Mouse (Mus musculus) intestine, postnatal 0 days (tissue): Measurements from ENCODE around the gene Tmx1. TPM values are rescaled to one million over a fixed set of nuclear protein-coding genes. Genes with fewer than 3 reads are reported as not detected.
A peak's percentile ranks its signal among the peaks of the same experiment; 100 is the strongest.

Experiments
- ATAC-seq: fragments of 200-750 bp; cut with Nextera tagmentation; 2 replicates; pipeline ENCODE4 v1.8.0; 2017; ENCODE audit warnings: mild to moderate bottlenecking, moderate TSS enrichment, moderate library complexity
- H3K27ac ChIP-seq: fragments of 300-500 bp; sonication (generic); 2 replicates; pipeline ENCODE4 v1.5.1; 2014; ENCODE audit warnings: mild to moderate bottlenecking, low read depth, low read length, moderate library complexity
- H3K27me3 ChIP-seq: fragments of 300-500 bp; sonication (generic); replicated peaks from 2 replicates; pipeline ENCODE4 v1.6.1; 2014; ENCODE audit warnings: low read length, mixed read lengths; ENCODE audit not compliant: control insufficient read depth, insufficient read depth
- H3K36me3 ChIP-seq: fragments of 300-500 bp; sonication (generic); 2 replicates; pipeline ENCODE4 v1.6.1; 2014; ENCODE audit warnings: mild to moderate bottlenecking, moderate library complexity; ENCODE audit not compliant: control insufficient read depth, insufficient read depth
- H3K4me1 ChIP-seq: fragments of 300-500 bp; sonication (generic); replicated peaks from 2 replicates; pipeline ENCODE4 v1.6.1; 2014; ENCODE audit warnings: antibody characterized with exemption, low read length, mixed read lengths; ENCODE audit not compliant: control insufficient read depth, insufficient read depth
- H3K4me2 ChIP-seq: fragments of 300-500 bp; sonication (generic); replicated peaks from 2 replicates; pipeline ENCODE4 v1.6.1; 2014; ENCODE audit warnings: low read depth, mild to moderate bottlenecking, moderate library complexity
- H3K4me3 ChIP-seq: fragments of 300-500 bp; sonication (generic); 2 replicates; pipeline ENCODE4 v1.5.1; 2014; ENCODE audit warnings: low read depth, low read length
- H3K9ac ChIP-seq: fragments of 300-500 bp; sonication (generic); 2 replicates; pipeline ENCODE4 v1.6.1; 2014; ENCODE audit warnings: mild to moderate bottlenecking, low read depth, low read length
- H3K9me3 ChIP-seq: fragments of 300-500 bp; sonication (generic); 2 replicates; pipeline ENCODE4 v1.6.1; 2016; ENCODE audit warnings: mixed run types; ENCODE audit not compliant: control insufficient read depth
- CTCF ChIP-seq: sonication (generic); IDR thresholded peaks from 2 replicates; pipeline ENCODE4 v1.5.1; 2016; ENCODE audit warnings: low read depth, mild to moderate bottlenecking, control low read depth, antibody characterized with exemption, moderate library complexity
- WGBS: fragments of 180-500 bp; shearing (Covaris S2); extraction: QIAGEN DNeasy Blood & Tissue Kit; methylation state at CpG from one replicate; pipeline ENCODE4 v1.1.7; 2014; 5-methylcytosine and 5-hydroxymethylcytosine counted together
- polyA plus RNA-seq: library from polyadenylated mRNA; unstranded; fragments of >200 nt; fragmentation: Nextera tagmentation; extraction: Ambion mirVana; gene quantifications from 2 replicates; pipeline ENCODE4 v1.2.1, GENCODE M21; 2015

Gene Tmx1
- polyA plus RNA-seq, 1 experiment from 2014 or later = 64.4 TPM

DNA sequence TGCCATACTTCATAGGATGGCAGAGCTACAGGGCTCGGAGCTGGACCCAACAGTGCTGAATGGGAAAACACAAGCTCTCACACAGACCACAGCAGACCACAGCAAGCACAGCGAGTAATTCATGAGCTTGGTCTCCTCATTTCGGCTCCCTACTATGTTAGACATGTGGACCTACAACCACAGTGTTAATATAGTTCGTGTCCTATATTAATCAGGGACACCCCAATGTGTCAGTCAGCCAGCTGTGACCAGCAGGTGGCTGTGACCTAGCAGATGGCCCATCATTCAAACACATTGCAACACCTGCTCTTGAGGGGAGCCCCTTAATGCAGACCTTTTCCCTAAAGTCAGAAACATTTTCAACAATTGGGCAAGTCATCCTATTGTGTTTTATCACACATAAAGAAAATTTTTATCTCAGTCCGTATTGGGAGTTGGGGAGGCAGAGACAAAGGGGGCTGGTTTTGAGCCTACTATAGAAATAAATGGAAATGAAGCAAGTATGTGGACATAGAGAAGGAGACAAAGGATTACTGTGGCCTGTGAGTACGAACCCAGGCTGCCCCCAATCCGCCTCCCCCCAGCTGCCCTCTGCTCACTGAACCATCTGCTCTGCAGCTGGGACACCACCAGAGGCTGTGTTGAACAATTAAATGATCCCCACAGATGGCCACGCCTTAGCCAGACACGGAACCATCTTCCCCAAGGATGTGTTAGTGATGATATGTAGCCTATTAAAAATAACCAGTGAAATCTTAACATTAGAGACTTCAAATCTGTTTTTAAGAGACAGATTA lies 30.4 kb upstream of the Tmx1 start:
- no peaks in the 10 kb centered on the region for H3K36me3 ChIP-seq
- no peak for ATAC-seq
- WGBS = 65% methylated on average over 9 of the region's 9 CpGs
- H3K4me2 ChIP-seq = no peak overlapping the region
- no peaks in the 10 kb centered on the region for H3K9me3 ChIP-seq
- TF ChIP-seq CTCF = no peak
- H3K4me3 ChIP-seq = no peak overlapping the region
- H3K27me3 ChIP-seq = no peaks in the 10 kb centered on the region
- no peaks in the 10 kb centered on the region for H3K4me1 ChIP-seq
- H3K27ac ChIP-seq = no peak overlapping the region
- H3K9ac ChIP-seq = no peak overlapping the region

DNA sequence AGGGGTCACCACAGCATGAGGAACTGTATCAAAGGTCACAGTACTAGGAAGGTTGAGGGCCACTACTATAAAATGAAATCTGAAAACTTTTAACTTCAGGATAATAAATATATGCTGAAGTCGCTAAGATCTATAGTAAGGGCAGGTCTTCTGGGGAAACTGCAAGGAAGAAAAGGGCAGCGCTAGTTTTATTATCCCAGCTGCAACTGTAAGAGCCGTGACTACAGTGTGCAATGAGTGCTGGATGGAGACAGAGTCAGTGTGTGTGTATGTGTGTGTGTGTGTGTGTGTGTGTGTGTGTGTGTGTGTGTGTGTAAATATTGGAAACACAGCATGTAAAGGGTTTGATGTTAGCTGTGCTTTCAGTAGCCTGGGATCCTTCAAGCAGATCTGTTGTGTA lies 25.0 kb upstream of the Tmx1 start:
- 0 out of 2 replicates have a peak overlapping the region, but pooled peaks have one; percentile 9 for H3K4me2 ChIP-seq
- no peaks in the 10 kb centered on the region; the same call in 1 of the 2 replicates for H3K4me1 ChIP-seq
- ATAC-seq = peak; percentile 51
- 43% methylated on average over 3 of the region's 3 CpGs for WGBS
- no peak overlapping the region for H3K4me3 ChIP-seq
- no peaks in the 10 kb centered on the region for H3K27me3 ChIP-seq
- no peaks in the 10 kb centered on the region for H3K36me3 ChIP-seq
- H3K9ac ChIP-seq = no peak overlapping the region
- TF ChIP-seq CTCF = no peak
- no peak overlapping the region for H3K27ac ChIP-seq
- no peaks in the 10 kb centered on the region for H3K9me3 ChIP-seq

DNA sequence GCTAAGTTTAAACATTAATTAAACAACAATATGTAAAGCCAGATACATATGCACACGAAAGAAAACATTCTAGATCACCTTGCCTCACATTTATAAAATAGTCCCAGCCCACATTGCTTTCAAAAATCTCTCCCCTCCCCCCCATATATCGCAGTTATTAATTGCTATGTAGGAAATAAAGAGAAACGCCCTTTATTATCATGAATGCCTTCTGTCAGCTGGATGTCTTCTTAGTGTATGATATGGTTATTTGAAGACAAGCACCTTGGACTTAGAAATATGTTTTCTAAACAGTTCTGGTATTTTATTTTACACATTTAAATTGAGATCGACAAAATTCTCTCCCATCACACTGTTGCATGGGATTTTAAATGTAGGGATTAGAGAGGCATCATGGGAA lies 23.3 kb upstream of the Tmx1 start:
- no peak for ATAC-seq
- Histone ChIP-seq H3K27ac (no peak overlapping the region), H3K4me3 (no peak overlapping the region), H3K9me3 (no peaks in the 10 kb centered on the region), H3K4me1 (no peaks in the 10 kb centered on the region; the same call in 1 of the 2 replicates), H3K9ac (no peak overlapping the region), H3K27me3 (no peaks in the 10 kb centered on the region), H3K36me3 (no peaks in the 10 kb centered on the region), H3K4me2 (no peak overlapping the region)
- TF ChIP-seq CTCF = no peak
- WGBS = 84% methylated on average over 4 of the region's 4 CpGs

DNA sequence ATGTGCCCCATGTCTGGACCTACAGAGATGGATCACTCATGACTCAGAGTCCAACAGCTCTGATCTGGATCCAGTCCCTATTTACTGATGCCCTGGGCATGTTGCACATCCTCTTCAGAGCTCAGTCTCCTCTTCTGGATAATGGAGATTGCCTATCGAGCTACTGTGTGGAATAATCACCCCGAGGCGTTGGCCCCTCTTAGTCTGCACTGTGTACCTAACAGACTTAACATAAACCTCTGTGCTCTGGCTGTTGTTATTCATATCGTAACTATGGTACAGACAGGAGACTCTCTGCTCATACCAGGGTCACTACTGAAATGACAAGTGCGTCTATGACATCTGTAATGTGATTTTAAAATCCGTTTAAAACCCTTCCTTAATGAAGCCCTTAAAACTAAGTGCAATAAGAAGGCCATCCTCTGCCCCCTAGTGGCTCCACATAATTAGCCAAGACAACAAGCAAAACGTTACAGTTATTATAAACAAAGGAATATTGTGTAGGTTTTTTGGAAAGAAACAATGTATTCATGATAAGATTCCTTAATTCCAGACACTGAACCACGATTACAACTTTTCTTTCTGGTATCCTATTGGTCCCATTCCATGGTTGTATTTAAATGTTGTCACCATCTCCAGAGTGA lies 22.5 kb upstream of the Tmx1 start:
- Histone ChIP-seq H3K27me3 (no peaks in the 10 kb centered on the region), H3K4me1 (no peaks in the 10 kb centered on the region; the same call in 1 of the 2 replicates), H3K4me2 (no peak overlapping the region), H3K4me3 (no peak overlapping the region), H3K27ac (no peak overlapping the region), H3K9ac (no peak overlapping the region), H3K36me3 (no peaks in the 10 kb centered on the region), H3K9me3 (no peaks in the 10 kb centered on the region)
- ATAC-seq = no peak
- TF ChIP-seq CTCF = peak; percentile 84
- WGBS = 30% methylated on average over 8 of the region's 8 CpGs

DNA sequence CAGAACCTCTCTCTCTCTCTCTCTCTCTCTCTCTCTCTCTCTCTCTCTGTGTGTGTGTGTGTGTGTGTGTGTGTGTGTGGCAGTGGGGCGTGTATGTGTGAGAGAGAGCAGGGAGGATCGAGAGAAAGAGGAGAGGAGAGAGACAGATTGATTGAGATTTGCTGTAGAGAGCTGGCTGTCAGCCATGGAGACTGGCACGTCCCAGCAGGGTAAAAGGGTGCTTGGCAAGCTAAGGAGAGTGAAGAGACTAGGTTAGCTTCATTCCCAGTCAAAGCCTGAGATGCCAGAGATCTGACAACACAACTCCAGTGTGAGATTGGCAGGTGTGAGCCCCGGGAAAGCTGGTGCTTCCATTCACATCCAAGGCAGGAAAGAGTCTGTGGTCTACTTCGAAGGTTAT lies 21.5 kb upstream of the Tmx1 start:
- 53% methylated on average over 5 of the region's 5 CpGs for whole genome bisulfite sequencing
- H3K27me3 ChIP-seq = no peaks in the 10 kb centered on the region

DNA sequence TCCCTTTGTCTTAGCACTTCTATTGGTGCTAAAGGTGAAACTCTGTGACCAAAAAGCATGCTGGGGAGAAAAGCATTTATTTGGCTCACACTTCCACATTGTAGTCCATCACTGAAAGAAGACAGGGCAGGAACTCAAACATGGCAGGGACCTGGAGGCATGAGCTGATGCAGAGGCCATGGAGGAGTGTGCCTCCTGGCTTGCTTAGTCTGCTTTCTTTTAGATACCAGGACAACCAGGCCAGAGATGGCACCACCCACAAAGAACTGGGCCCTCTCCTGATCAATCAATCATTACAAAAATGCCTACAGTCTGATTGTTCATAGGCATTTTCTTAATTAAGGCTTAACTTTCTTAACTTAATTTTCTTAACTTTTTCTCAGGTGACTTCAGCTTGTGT lies 2.9 kb upstream of the Tmx1 start:
- Histone ChIP-seq H3K9me3 (no peaks in the 10 kb centered on the region), H3K4me1 (no peaks in the 10 kb centered on the region), H3K36me3 (no peaks in the 10 kb centered on the region), H3K4me2 (no peak overlapping the region), H3K9ac (no peak overlapping the region), H3K27ac (no peak overlapping the region), H3K4me3 (no peak overlapping the region), H3K27me3 (no peaks in the 10 kb centered on the region)
- no peak for ATAC-seq
- TF ChIP-seq CTCF = no peak

More for the DNA sequence above, 21.5 kb upstream of the Tmx1 start:
- Histone ChIP-seq H3K4me1 (no peaks in the 10 kb centered on the region; the same call in 1 of the 2 replicates), H3K9ac (no peak overlapping the region), H3K27ac (no peak overlapping the region), H3K4me2 (no peak overlapping the region), H3K9me3 (no peaks in the 10 kb centered on the region), H3K36me3 (no peaks in the 10 kb centered on the region), H3K4me3 (no peak overlapping the region)
- no peak for TF ChIP-seq CTCF
- ATAC-seq = no peak
